Mouse (Mus musculus): ENCODE results near the gene Gpc5.

DNA sequence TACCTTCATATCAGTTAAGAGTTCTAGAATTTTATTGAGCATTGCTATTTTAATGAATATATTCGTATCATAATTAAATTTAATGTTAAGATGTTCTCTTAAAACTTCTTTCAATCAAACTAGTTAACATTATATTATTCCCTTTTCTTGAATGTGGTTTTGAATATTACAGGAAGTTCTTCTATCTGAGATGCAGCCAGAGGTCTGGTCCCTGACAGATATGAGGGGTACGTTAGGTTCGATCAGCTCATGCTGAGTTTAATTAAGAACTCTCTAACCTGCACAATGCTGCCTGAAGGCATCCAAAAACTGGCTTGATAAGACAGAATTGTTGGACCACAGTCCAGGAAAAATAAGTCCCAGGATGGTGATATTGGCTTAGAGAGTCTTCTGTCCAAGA lies 161.1 kb downstream of the Gpc5 start:
- TF ChIP-seq CTCF (IDR thresholded peaks at IDR 0.05; ENCODE audit: insufficient read depth, low read depth, low read length) (no peak), POLR2A (IDR thresholded peaks at IDR 0.05; ENCODE audit: insufficient read depth, low read depth, low read length) (no peak)

All from olfactory bulb, adult 2 months (tissue).